Mouse (Mus musculus) embryonic fibroblast, embryonic 13.5 days (primary cell): ENCODE data around the gene Nfkbiz. TPM values are rescaled to one million over a fixed set of nuclear protein-coding genes. Genes with fewer than 3 reads are reported as not detected.

Experiments used
- H3K27ac ChIP-seq: 2 replicates; pipeline ENCODE4 v1.5.1; 2012; ENCODE audit warnings: low read length, control low read depth, inconsistent platforms; ENCODE audit not compliant: insufficient read depth
- H3K4me1 ChIP-seq: 2 replicates; pipeline ENCODE4 v1.6.1; 2011; ENCODE audit warnings: low read length; ENCODE audit not compliant: control insufficient read depth, insufficient read depth
- H3K4me3 ChIP-seq: 2 replicates; pipeline ENCODE4 v1.5.1; 2011; ENCODE audit warnings: mild to moderate bottlenecking, control low read depth, low read length; ENCODE audit not compliant: insufficient read depth
- CTCF ChIP-seq: IDR thresholded peaks from 2 replicates; pipeline ENCODE4 v1.5.1; 2011; ENCODE audit warnings: mild to moderate bottlenecking, control low read depth, low read length, moderate library complexity, borderline replicate concordance; ENCODE audit not compliant: insufficient read depth
- POLR2A ChIP-seq: IDR thresholded peaks from 2 replicates; pipeline ENCODE4 v1.6.1; 2011; ENCODE audit warnings: low read depth, mild to moderate bottlenecking, control low read depth, low read length, moderate library complexity
- polyA plus RNA-seq: library from polyadenylated mRNA; stranded (reverse); fragments of >200 nt; gene quantifications from 2 replicates; pipeline ENCODE4 v1.2.4, GENCODE M21; 2011; ENCODE audit warnings: low read depth; ENCODE audit not compliant: missing spikeins, insufficient read length

Gene Nfkbiz
- polyA plus RNA-seq, 1 experiment = 13.7 TPM

DNA sequence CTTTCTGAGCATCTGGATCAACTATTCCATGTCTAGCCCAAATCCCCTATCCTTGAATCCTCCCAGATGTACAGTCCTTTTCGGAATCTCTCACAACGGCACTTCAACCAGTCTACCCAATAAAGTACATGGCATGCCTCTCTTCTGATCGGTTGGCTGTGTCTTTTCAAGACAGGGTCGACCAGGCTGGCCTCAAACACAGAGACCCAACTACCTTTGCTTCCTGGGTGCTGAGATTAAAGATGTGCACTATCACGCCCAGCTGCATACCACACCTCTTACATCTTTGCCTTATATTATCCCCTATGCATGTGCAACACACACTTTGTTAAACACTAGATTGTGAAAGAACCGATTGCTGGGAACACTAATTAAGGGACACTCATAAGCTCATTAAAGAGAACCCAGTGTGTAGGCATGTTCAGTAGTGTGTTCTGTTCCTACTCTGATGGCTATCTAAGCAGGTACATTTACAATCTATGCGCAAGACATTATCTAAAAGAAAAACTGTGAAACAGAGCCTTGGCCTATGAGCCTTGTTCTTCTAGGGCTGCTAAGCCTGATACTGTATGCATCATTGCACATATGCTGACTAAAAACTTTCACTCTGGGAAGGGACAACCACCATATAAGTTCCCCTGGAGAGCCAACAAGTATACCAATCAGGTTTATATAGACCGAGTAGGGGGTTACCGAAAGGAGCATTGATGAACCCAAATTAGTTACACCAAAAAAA, 28.8 kb downstream of the Nfkbiz start:
- TF ChIP-seq POLR2A (0 out of 2 replicates have a peak, but pooled peaks have one; percentile 9), CTCF (no peak)
- H3K4me3 ChIP-seq = no peak overlapping the region
- H3K27ac ChIP-seq = peak overlapping the region; percentile 32; the same call in 1 of the 2 replicates
- H3K4me1 ChIP-seq = no peaks in the 10 kb centered on the region; the same call in 1 of the 2 replicates

DNA sequence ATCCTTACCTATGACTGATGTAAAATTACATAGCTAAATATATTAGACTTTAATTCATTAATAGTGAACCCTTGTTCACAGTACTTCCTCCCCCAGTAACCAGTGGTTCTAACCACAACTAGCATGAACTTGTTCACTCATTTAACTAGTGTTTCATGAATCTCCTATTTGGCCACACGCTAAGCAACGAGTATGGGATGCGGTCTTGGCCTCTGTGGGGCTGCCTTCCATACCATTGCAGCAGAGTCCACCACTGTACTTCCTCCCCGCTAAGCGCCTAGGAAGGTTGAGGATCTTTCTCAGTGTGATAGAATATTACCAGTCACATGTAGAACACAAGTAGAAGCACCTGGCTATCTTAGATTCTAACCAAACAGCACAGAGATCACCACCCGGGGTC, 29.4 kb downstream of the Nfkbiz start:
- Histone ChIP-seq H3K4me3 (no peak overlapping the region), H3K4me1 (no peaks in the 10 kb centered on the region; the same call in 1 of the 2 replicates), H3K27ac (no peak overlapping the region)
- TF ChIP-seq POLR2A = peak; percentile 10; the same call in 1 of the 2 replicates
- TF ChIP-seq CTCF = no peak

DNA sequence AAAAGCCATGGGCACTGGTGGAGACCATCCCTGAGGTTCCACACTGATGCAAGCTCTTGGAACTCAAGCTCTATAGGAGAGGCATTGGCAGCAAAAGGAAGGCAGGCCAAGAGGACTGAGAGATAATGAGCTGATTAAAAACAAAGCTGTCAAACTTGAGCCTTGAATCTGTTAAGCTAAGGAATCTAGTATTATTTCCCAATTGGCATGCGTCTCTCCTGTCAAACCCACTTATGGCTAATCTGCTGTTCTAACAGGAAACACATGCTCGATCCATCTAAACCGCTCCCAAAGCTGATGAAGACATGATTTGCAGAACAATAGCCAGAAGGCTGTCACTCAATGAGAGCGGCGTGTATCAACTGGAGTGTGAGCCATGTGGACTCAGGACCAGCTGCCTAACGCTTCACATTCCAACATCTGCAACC, 31.2 kb downstream of the Nfkbiz start:
- Histone ChIP-seq H3K27ac (no peak overlapping the region), H3K4me1 (no peaks in the 10 kb centered on the region; the same call in 1 of the 2 replicates), H3K4me3 (no peak overlapping the region)
- TF ChIP-seq POLR2A = no peak
- no peak for TF ChIP-seq CTCF

DNA sequence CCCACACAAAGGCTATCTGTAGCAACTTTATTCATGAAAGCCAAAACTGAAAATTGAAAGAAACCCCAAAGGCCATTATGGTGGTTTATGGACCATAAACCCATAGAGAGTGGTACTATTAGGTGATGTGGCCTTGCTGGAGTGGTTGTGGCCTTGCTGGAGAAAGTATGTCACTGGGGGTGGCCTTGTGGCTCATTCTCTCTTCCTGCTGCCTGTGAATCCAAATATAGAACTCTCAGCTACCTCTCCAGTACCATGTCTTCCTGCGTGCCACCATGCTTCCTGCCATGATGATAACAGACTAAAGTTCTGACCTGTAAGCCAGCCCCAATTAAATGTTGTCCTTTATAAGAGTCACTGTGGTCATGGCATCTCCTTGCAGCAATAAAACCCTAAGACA, 33.9 kb downstream of the Nfkbiz start:
- Histone ChIP-seq H3K27ac (no peak overlapping the region), H3K4me3 (no peak overlapping the region), H3K4me1 (no peaks in the 10 kb centered on the region; the same call in 1 of the 2 replicates)
- TF ChIP-seq CTCF (no peak), POLR2A (no peak)

- H3K27ac ChIP-seq = no peak overlapping the region
- H3K4me3 ChIP-seq = no peak overlapping the region
- TF ChIP-seq CTCF (no peak), POLR2A (no peak)
- H3K4me1 ChIP-seq = no peaks in the 10 kb centered on the region
These were observed 37.1 kb downstream of the Nfkbiz start for GRCm38 (mm10) chr16:55801629-55802028.

- no peak for TF ChIP-seq CTCF
- TF ChIP-seq POLR2A = no peak
- H3K27ac ChIP-seq = no peak overlapping the region
- no peak overlapping the region for H3K4me3 ChIP-seq
- H3K4me1 ChIP-seq = no peaks in the 10 kb centered on the region
These were observed 39.9 kb downstream of the Nfkbiz start for GRCm38 (mm10) chr16:55798845-55799244.

DNA sequence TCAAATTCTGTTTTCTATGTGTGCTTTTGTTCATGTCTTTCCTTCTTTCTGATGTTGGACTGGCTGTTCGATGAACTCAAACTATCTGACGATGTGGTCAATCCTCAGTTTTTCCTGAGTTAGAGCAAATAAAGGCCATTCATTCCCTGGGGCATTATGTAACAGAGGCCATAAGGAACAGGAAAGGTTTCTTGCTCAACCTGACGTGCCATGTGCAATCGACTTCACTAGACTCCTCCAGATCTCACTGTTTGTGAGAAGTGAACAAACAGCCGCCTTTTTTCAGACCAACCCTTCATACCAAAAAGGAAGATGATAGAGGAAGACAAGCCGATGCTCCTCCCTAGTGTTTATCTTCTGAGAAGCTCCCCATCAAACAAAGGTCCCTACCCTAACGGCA, 48.4 kb downstream of the Nfkbiz start:
- TF ChIP-seq CTCF (no peak), POLR2A (no peak)
- no peaks in the 10 kb centered on the region for H3K4me1 ChIP-seq
- no peak overlapping the region for H3K4me3 ChIP-seq
- no peak overlapping the region for H3K27ac ChIP-seq

DNA sequence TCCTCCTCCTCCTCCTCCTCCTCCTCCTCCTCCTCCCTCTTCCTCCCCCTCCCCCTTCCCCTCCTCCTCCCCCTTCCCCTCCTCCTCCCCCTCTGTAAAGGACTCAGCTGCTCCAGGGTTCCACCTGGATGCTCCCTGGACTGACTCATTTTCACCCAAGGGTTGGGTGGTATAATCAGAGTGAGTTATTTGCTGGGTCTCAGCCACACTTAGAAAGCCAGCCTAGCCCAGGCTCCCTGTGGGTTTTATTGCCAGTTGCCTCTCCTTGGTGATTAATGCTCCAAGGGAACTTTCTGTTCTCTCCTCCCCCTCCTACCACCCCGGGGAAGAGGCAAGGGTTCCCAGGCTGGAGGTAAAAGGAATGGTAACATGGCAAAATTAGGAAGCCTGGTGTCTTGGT, 49.4 kb downstream of the Nfkbiz start:
- Histone ChIP-seq H3K27ac (no peak overlapping the region), H3K4me1 (no peaks in the 10 kb centered on the region), H3K4me3 (no peak overlapping the region)
- TF ChIP-seq CTCF = no peak
- TF ChIP-seq POLR2A = no peak

GRCm38 (mm10) chr16:55788671-55789070, 50.0 kb downstream of the Nfkbiz start:
- Histone ChIP-seq H3K4me3 (no peak overlapping the region), H3K4me1 (peaks cover under 1% of the 10 kb centered on the region), H3K27ac (no peak overlapping the region)
- TF ChIP-seq POLR2A (no peak), CTCF (no peak)

- Histone ChIP-seq H3K4me3 (no peak overlapping the region), H3K27ac (no peak overlapping the region), H3K4me1 (peaks cover 8% of the 10 kb centered on the region)
- TF ChIP-seq POLR2A (no peak), CTCF (no peak)
These were observed 51.2 kb downstream of the Nfkbiz start for GRCm38 (mm10) chr16:55787385-55788072.
